Mouse (Mus musculus) left cerebral cortex, postnatal 25 days (tissue): ENCODE results near the gene Cenpa. TPM values are rescaled to one million over a fixed set of nuclear protein-coding genes. Genes with fewer than 3 reads are reported as not detected.
A peak's percentile ranks its signal among the peaks of the same experiment; 100 is the strongest.

Source experiments
- DNase-seq, 2 experiments: peaks; one replicate each; pipeline ENCODE4 v3.0.0; 2022; ENCODE audit warnings: low spot score in 2 of 2, mixed read lengths in 1 of 2
- intact Hi-C: fragments of 180-260 bp; cut with DNase I; formaldehyde crosslinking; loops from one replicate; pipeline ENCODE4 v1.15.1; 2025
- total RNA-seq, 2 experiments: library from RNA; stranded (reverse); gene quantifications; 2 replicates each; pipeline ENCODE4 v1.2.3; 2021

The Cenpa gene
- 1 to 10 TPM; 6.7 to 8.0 TPM for total RNA-seq

- peak; percentile 92 to 98 for DNase-seq
- intact Hi-C loops, result no loop called here
These were observed at the start of gene Cenpa for GRCm38 (mm10) chr5:30666391-30667195. Gene Cenpa (plus strand): TSS chr5:30666777.

GRCm38 (mm10) chr5:30617357-30617756 is 49.2 kb upstream of the Cenpa start:
- intact Hi-C loops, result no loop called here
- no peak for DNase-seq

- intact Hi-C loops, result no loop called here
- no peak for DNase-seq
These were observed 48.7 kb upstream of the Cenpa start for GRCm38 (mm10) chr5:30617851-30618250.

- no peak for DNase-seq
- intact Hi-C loops, result no loop called here
These were observed 48.1 kb upstream of the Cenpa start for GRCm38 (mm10) chr5:30618376-30619003.

- intact Hi-C loops, result no loop called here
These were observed 47.4 kb upstream of the Cenpa start for GRCm38 (mm10) chr5:30619211-30619610.

GRCm38 (mm10) chr5:30620567-30620966 is 46.0 kb upstream of the Cenpa start:
- no peak for DNase-seq
- intact Hi-C loops, result no loop called here

More at GRCm38 (mm10) chr5:30619211-30619610, 47.4 kb upstream of the Cenpa start:
- no peak for DNase-seq

- intact Hi-C loops, result no loop called here
- no peak for DNase-seq
These were observed 45.3 kb upstream of the Cenpa start for GRCm38 (mm10) chr5:30621211-30621790.

- intact Hi-C loops, result no loop called here
- no peak for DNase-seq
These were observed 44.8 kb upstream of the Cenpa start for GRCm38 (mm10) chr5:30621844-30622176.

GRCm38 (mm10) chr5:30622177-30622840 is 44.3 kb upstream of the Cenpa start:
- intact Hi-C loops, result no loop called here
- no peak for DNase-seq

GRCm38 (mm10) chr5:30622841-30623185 is 43.8 kb upstream of the Cenpa start:
- intact Hi-C loops, result no loop called here
- no peak for DNase-seq

- intact Hi-C loops, result no loop called here
- DNase-seq, result no peak
These were observed 43.2 kb upstream of the Cenpa start for GRCm38 (mm10) chr5:30623380-30623779.

GRCm38 (mm10) chr5:30624311-30624710 is 42.3 kb upstream of the Cenpa start:
- intact Hi-C loops, result no loop called here
- no peak for DNase-seq

GRCm38 (mm10) chr5:30624908-30625307 is 41.7 kb upstream of the Cenpa start:
- intact Hi-C loops, result no loop called here

GRCm38 (mm10) chr5:30625379-30625778 is 41.2 kb upstream of the Cenpa start:
- intact Hi-C loops, result no loop called here
- no peak for DNase-seq

More at GRCm38 (mm10) chr5:30624908-30625307, 41.7 kb upstream of the Cenpa start:
- DNase-seq, result no peak

- DNase-seq, result peak in 1 of 2 experiments; percentile 50
- intact Hi-C loops, result no loop called here
These were observed 40.1 kb upstream of the Cenpa start for GRCm38 (mm10) chr5:30626331-30627105.

- DNase-seq, result no peak
- intact Hi-C loops, result no loop called here
These were observed 38.1 kb upstream of the Cenpa start for GRCm38 (mm10) chr5:30628511-30628910.

- intact Hi-C loops, result no loop called here
- peak; percentile 50 to 82 for DNase-seq
These were observed 36.2 kb upstream of the Cenpa start for GRCm38 (mm10) chr5:30630401-30630800.

- intact Hi-C loops, result no loop called here
These were observed 34.4 kb upstream of the Cenpa start for GRCm38 (mm10) chr5:30632134-30632533.

GRCm38 (mm10) chr5:30636994-30637393 is 29.6 kb upstream of the Cenpa start:
- DNase-seq, result no peak
- intact Hi-C loops, result loop anchor here (5.0 kb wide), 2 partner anchors 215 to 425 kb away; no protein-coding TSS in a partner anchor

More at GRCm38 (mm10) chr5:30632134-30632533, 34.4 kb upstream of the Cenpa start:
- DNase-seq, result no peak
